Mouse (Mus musculus) liver, postnatal 0 days (tissue): ENCODE data around the gene Ubash3b.

ENCODE experiments used
- CTCF ChIP-seq: sonication (generic); IDR thresholded peaks from 2 replicates; pipeline ENCODE4 v1.5.1; 2016; ENCODE audit warnings: antibody characterized with exemption, low read depth
- EP300 ChIP-seq: IDR thresholded peaks from 2 replicates; pipeline ENCODE4 v1.6.1; 2016; ENCODE audit warnings: antibody characterized with exemption, low read depth, mild to moderate bottlenecking

GRCm38 (mm10) chr9:41102613-41103012, 58.9 kb downstream of the Ubash3b start:
- no peak for TF ChIP-seq CTCF
- TF ChIP-seq EP300: no peak
